Mouse (Mus musculus) liver, adult 2 months (tissue): ENCODE measurements around the gene Aaed1. TPM values are rescaled to one million over a fixed set of nuclear protein-coding genes. Genes with fewer than 3 reads are reported as not detected.

Experiments used
- DNase-seq: peaks from one replicate; pipeline ENCODE4 v3.0.0-alpha.2; 2011; ENCODE audit warnings: low read depth, low spot score; ENCODE audit errors: extremely low read depth
- H3K27ac ChIP-seq: fragments of 200-500 bp; replicated peaks from 2 replicates; pipeline ENCODE4 v1.5.1; 2012; ENCODE audit warnings: low read depth, mild to moderate bottlenecking, control low read depth, inconsistent platforms, low read length; ENCODE audit not compliant: insufficient read depth
- H3K27me3 ChIP-seq: fragments of 200-500 bp; 2 replicates; pipeline ENCODE4 v1.6.1; 2012; ENCODE audit warnings: mild to moderate bottlenecking, moderate library complexity, low read length, inconsistent platforms; ENCODE audit not compliant: control insufficient read depth, insufficient read depth
- H3K36me3 ChIP-seq: fragments of 200-500 bp; 2 replicates; pipeline ENCODE4 v1.6.1; 2012; ENCODE audit warnings: low read length, inconsistent platforms; ENCODE audit not compliant: control insufficient read depth, insufficient read depth
- H3K4me1 ChIP-seq: fragments of 200-500 bp; 2 replicates; pipeline ENCODE4 v1.6.1; 2011; ENCODE audit warnings: low read length; ENCODE audit not compliant: control insufficient read depth, insufficient read depth
- H3K4me3 ChIP-seq: fragments of 200-500 bp; 2 replicates; pipeline ENCODE4 v1.5.1; 2011; ENCODE audit warnings: low read depth, mild to moderate bottlenecking, control low read depth, low read length, moderate library complexity; ENCODE audit not compliant: insufficient read depth
- H3K79me2 ChIP-seq: fragments of 200-500 bp; 2 replicates; pipeline ENCODE4 v1.6.1; 2012; ENCODE audit warnings: inconsistent platforms, mild to moderate bottlenecking, low read length, moderate library complexity; ENCODE audit not compliant: control insufficient read depth, insufficient read depth
- H3K9ac ChIP-seq: fragments of 200-500 bp; 2 replicates; pipeline ENCODE4 v1.6.1; 2012; ENCODE audit warnings: low read depth, mild to moderate bottlenecking, control low read depth, inconsistent platforms, low read length
- CTCF ChIP-seq: fragments of 200-500 bp; IDR thresholded peaks from 2 replicates; pipeline ENCODE4 v1.5.1; 2011; ENCODE audit warnings: low read depth, low read length, control low read depth
- POLR2A ChIP-seq: fragments of 200-500 bp; IDR thresholded peaks from 2 replicates; pipeline ENCODE4 v1.6.1; 2011; ENCODE audit warnings: low read length, control low read depth; ENCODE audit not compliant: insufficient read depth; ENCODE audit errors: extremely low read depth
- WGBS: fragments of 180-500 bp; shearing (Covaris S2); methylation state at CpG from one replicate; pipeline ENCODE4 v1.1.7; 2018; 5-methylcytosine and 5-hydroxymethylcytosine counted together
- polyA plus RNA-seq: library from polyadenylated mRNA; depleted of rRNA; stranded (reverse); fragments of >200 nt; gene quantifications from 2 replicates; pipeline ENCODE4 v1.2.3, GENCODE M21; 2012
- total RNA-seq: library from RNA; depleted of rRNA; stranded (reverse); fragments of >200 nt; gene quantifications from 2 replicates; pipeline ENCODE4 v1.2.3, GENCODE M21; 2014

Gene Aaed1
- total and polyA plus RNA-seq, 2 experiments = 20.8 to 83.4 TPM

DNA sequence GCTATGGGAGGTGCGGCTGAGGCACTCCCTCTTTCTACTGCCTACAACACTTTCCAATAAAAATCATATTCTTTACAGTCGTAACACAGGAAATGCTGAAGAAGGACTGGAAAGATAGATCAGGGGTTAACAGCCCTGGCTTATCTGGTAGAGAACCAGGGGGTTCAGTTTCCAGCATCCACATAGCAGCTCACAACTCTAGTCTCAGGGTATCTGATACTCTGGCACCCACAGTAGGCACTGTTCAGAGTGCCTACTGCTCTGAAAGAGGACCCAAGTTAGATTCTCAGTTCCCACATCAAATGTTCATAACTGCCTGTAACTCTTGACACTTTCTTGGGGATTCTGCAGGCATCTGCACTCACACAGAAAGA lies 393 bp upstream of the Aaed1 start:
- peaks cover 6% of the 10 kb centered on the region; the same call in 1 of the 2 replicates for H3K36me3 ChIP-seq
- H3K27ac ChIP-seq = peak overlapping the region; percentile 30
- peaks cover 8% of the 10 kb centered on the region; the same call in 1 of the 2 replicates for H3K79me2 ChIP-seq
- WGBS = 0% methylated on average over 2 of the region's 2 CpGs
- peak overlapping the region; percentile 16 for H3K9ac ChIP-seq
- no peak for DNase-seq
- no peaks in the 10 kb centered on the region for H3K27me3 ChIP-seq
- peaks cover 25% of the 10 kb centered on the region for H3K4me1 ChIP-seq
- H3K4me3 ChIP-seq = 0 out of 2 replicates have a peak overlapping the region, but pooled peaks have one; percentile 2
- TF ChIP-seq POLR2A = no peak
- TF ChIP-seq CTCF = no peak

- TF ChIP-seq CTCF (no peak), POLR2A (no peak)
- Histone ChIP-seq H3K9ac (no peak overlapping the region), H3K4me3 (peak overlapping the region; percentile 66), H3K36me3 (peaks cover 9% of the 10 kb centered on the region; the same call in 1 of the 2 replicates), H3K27ac (no peak overlapping the region), H3K4me1 (peaks cover 25% of the 10 kb centered on the region), H3K27me3 (no peaks in the 10 kb centered on the region), H3K79me2 (peaks cover 8% of the 10 kb centered on the region; the same call in 1 of the 2 replicates)
- peak; percentile 47 for DNase-seq
- 7% methylated on average over 1 of the region's 1 CpGs for WGBS
These were observed 1.2 kb downstream of the Aaed1 start for GRCm38 (mm10) chr13:64311266-64311665.

DNA sequence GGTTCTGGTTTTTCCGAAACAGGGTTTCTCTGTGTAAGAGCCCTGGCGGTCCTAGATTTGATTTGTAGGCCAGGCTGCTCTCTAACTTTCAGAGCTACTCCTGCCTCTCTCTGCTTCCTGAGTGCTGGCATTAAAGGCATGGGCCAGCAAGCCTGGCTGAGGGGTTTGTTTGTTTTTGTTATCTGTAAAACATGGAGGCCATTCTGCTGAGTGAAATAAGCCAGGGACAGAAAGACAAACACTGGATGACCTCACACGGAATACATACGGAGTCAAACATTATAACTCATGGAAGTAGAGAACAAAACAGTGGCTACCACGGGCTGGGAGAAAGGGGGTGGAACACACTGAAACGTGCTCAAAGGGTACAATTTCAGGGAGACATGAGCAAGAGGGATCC lies 1.9 kb downstream of the Aaed1 start:
- WGBS = 21% methylated on average over 6 of the region's 6 CpGs
- DNase-seq = peak; percentile 70
- H3K9ac ChIP-seq = 0 out of 2 replicates have a peak overlapping the region, but pooled peaks have one; percentile 31
- TF ChIP-seq CTCF (no peak), POLR2A (no peak)
- H3K4me1 ChIP-seq = peaks cover 25% of the 10 kb centered on the region
- no peak overlapping the region for H3K4me3 ChIP-seq
- no peak overlapping the region for H3K27ac ChIP-seq
- H3K36me3 ChIP-seq = peaks cover 9% of the 10 kb centered on the region
- H3K79me2 ChIP-seq = peaks cover 8% of the 10 kb centered on the region; the same call in 1 of the 2 replicates
- H3K27me3 ChIP-seq = no peaks in the 10 kb centered on the region

DNA sequence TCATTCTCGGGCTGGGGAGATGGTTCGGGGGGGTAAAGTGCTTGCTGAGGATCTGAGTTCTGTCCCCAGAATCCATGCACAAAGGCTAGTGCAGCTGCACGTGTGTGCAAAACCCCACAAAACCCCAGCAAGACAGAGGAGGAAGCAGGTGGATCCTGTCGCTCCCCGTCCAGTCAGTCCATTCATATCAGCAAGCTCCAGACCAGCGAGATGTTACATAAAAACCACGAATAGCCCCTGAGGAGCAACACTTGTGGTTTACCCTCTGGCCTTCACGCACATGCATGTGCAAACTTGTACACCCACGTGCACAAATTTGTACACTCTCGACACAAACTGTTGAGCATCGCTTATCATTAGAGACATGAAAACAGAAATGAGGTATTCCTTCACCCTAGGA lies 2.7 kb downstream of the Aaed1 start:
- TF ChIP-seq CTCF = no peak
- H3K27ac ChIP-seq = no peak overlapping the region
- H3K36me3 ChIP-seq = peaks cover 15% of the 10 kb centered on the region
- no peaks in the 10 kb centered on the region for H3K27me3 ChIP-seq
- H3K79me2 ChIP-seq = peaks cover 8% of the 10 kb centered on the region; the same call in 1 of the 2 replicates
- no peak for DNase-seq
- WGBS = 64% methylated on average over 11 of the region's 11 CpGs
- no peak overlapping the region for H3K4me3 ChIP-seq
- H3K9ac ChIP-seq = no peak overlapping the region
- peaks cover 22% of the 10 kb centered on the region for H3K4me1 ChIP-seq

DNA sequence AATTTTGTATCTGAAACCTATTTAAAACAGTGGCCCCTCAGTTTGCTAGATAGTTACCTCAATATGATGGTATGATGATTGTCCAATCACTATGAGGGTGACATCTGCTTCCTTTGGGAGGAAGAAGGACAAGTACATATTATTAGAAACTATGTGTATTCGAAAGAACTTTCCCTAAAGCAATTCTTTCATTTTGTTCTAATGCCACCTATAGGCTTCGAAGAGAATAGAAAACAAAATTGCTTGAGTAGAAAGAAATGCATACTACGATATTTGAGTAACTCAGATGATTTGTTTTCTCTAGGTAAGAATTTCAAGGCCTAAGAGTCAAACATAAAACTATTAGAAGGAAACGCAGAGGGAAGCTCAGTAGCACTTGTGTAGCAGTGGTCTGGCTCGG lies 3.5 kb downstream of the Aaed1 start:
- peaks cover 20% of the 10 kb centered on the region for H3K4me1 ChIP-seq
- H3K36me3 ChIP-seq = peaks cover 21% of the 10 kb centered on the region
- peaks cover 12% of the 10 kb centered on the region; the same call in 1 of the 2 replicates for H3K79me2 ChIP-seq
- H3K27me3 ChIP-seq = no peaks in the 10 kb centered on the region
- H3K27ac ChIP-seq = no peak overlapping the region
- 60% methylated on average over 5 of the region's 5 CpGs for WGBS
- no peak for DNase-seq
- H3K4me3 ChIP-seq = no peak overlapping the region
- H3K9ac ChIP-seq = no peak overlapping the region
- TF ChIP-seq POLR2A = no peak
- TF ChIP-seq CTCF = 0 out of 2 replicates have a peak, but pooled peaks have one; percentile 12

- H3K27me3 ChIP-seq = no peaks in the 10 kb centered on the region
- TF ChIP-seq POLR2A = no peak
- TF ChIP-seq CTCF = no peak
These were observed 5.0 kb downstream of the Aaed1 start for GRCm38 (mm10) chr13:64307508-64307907.

More at GRCm38 (mm10) chr13:64307508-64307907, 5.0 kb downstream of the Aaed1 start:
- 69% methylated on average over 5 of the region's 5 CpGs for WGBS
- Histone ChIP-seq H3K27ac (no peak overlapping the region), H3K9ac (no peak overlapping the region), H3K4me1 (peaks cover 11% of the 10 kb centered on the region), H3K79me2 (peaks cover 12% of the 10 kb centered on the region; the same call in 1 of the 2 replicates), H3K4me3 (no peak overlapping the region), H3K36me3 (peaks cover 31% of the 10 kb centered on the region)
- no peak for DNase-seq
